ENCODE assay signal across 15 mouse cellular contexts in the genomic region with DNA sequence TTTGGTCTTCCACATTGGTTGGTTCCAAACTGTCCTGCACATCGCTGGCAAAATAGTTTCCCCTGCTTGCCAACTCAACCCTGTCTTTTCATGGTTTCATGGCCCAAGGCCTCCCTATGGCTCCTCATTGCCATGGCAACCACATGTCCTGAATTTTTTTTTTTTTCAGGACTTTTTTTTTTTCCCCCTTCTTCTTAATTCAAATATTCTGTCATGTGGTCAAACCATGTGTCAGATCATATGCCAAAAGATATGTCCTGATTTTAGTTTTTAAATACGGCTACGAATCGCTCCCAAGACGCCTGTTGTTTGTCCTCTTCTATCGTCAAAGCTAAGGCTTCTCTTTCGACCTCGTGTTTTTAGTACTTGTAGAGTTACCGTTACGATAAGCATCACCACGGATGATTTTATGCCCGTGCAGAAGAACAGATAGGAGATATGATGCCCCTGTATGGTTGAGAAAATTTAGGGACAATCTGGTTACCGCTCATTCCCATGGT. TPM values are rescaled to one million over a fixed set of nuclear protein-coding genes. Genes with fewer than 3 reads are reported as not detected.
DNase-seq lines count a peak whose midpoint lies in the region; ATAC-seq lines count a peak whose summit lies in the region.
"Had no signal": no experiment of that assay in that cellular context is flagged by ENCODE, and none has a peak within 500 bp of the region (broad histone marks: within the 10 kb centered on the region; RNA-seq: fewer than 3 reads in every experiment).

No protein-coding gene starts in this region.

- peaks cover 44% of the 10 kb centered on the region for H3K4me1 ChIP-seq in forebrain, embryonic 10.5 days
- H3K4me1 ChIP-seq in forebrain, embryonic 15.5 days = peaks cover 18% of the 10 kb centered on the region
- peaks cover 6% of the 10 kb centered on the region; the same call in 1 of the 2 replicates for H3K4me1 ChIP-seq in hindbrain, embryonic 14.5 days (replicated peaks; ENCODE audit: control insufficient read depth, insufficient read depth, low read length)
- peaks cover 12% of the 10 kb centered on the region for H3K4me1 ChIP-seq in neural tube, embryonic 12.5 days
- H3K4me1 ChIP-seq: intestine, embryonic 15.5 days; liver, embryonic 13.5 days had no signal

- H3K4me3 ChIP-seq in forebrain, embryonic 10.5 days = peak overlapping the region; percentile 51; the same call in 1 of the 2 replicates
- H3K4me3 ChIP-seq in forebrain, embryonic 15.5 days = no peak overlapping the region
- H3K4me3 ChIP-seq in hindbrain, embryonic 14.5 days (replicated peaks; ENCODE audit: low read length) = no peak overlapping the region
- no peak overlapping the region for H3K4me3 ChIP-seq in neural tube, embryonic 12.5 days
- H3K4me3 ChIP-seq: intestine, embryonic 15.5 days; liver, embryonic 13.5 days; myocyte had no signal

- H3K27me3 ChIP-seq in forebrain, embryonic 10.5 days (ENCODE audit: poor library complexity, severe bottlenecking) = peaks cover 28% of the 10 kb centered on the region
- H3K27me3 ChIP-seq in forebrain, embryonic 15.5 days = no peaks in the 10 kb centered on the region
- peaks cover 41% of the 10 kb centered on the region for H3K27me3 ChIP-seq in hindbrain, embryonic 14.5 days (ENCODE audit: control insufficient read depth, insufficient read depth, low read length)
- peaks cover 37% of the 10 kb centered on the region for H3K27me3 ChIP-seq in neural tube, embryonic 12.5 days (replicated peaks)

- H3K4me2 ChIP-seq in forebrain, embryonic 15.5 days (replicated peaks) = no peak overlapping the region
- H3K4me2 ChIP-seq in hindbrain, embryonic 14.5 days (replicated peaks) = no peak overlapping the region
- no peak overlapping the region for H3K4me2 ChIP-seq in neural tube, embryonic 12.5 days (replicated peaks)
- H3K4me2 ChIP-seq: intestine, embryonic 15.5 days; liver, embryonic 13.5 days had no signal

- DNase-seq in forebrain, embryonic 10.5 days (ENCODE audit: extremely low spot score, low spot score) = no peak
- DNase-seq in cerebellum, postnatal 10 days = peak; percentile 83 to 84
- peak; percentile 51 for DNase-seq in hindbrain, embryonic 14.5 days (ENCODE audit: low spot score)
- DNase-seq in ovary, postnatal 10 days (ENCODE audit: low spot score) = no peak
- DNase-seq in right cerebral cortex, adult 18-20 months = no peak
- no peak for DNase-seq in gastrocnemius, postnatal 25 days
- DNase-seq: kidney, postnatal 36 days; liver, embryonic 13.5 days; lung, postnatal 4 days had no signal

- no peak overlapping the region for H3K9ac ChIP-seq in forebrain, embryonic 15.5 days (replicated peaks)
- H3K9ac ChIP-seq in hindbrain, embryonic 14.5 days = no peak overlapping the region
- H3K9ac ChIP-seq in neural tube, embryonic 12.5 days = no peak overlapping the region
- H3K9ac ChIP-seq: intestine, embryonic 15.5 days; liver, embryonic 13.5 days had no signal

- H3K36me3 ChIP-seq in forebrain, embryonic 10.5 days (replicated peaks) = 0 out of 2 replicates have a peak, but pooled peaks cover 4% of the 10 kb centered on the region
- no peaks in the 10 kb centered on the region for H3K36me3 ChIP-seq in forebrain, embryonic 15.5 days
- no peaks in the 10 kb centered on the region for H3K36me3 ChIP-seq in hindbrain, embryonic 14.5 days (replicated peaks; ENCODE audit: control insufficient read depth, insufficient read depth)
- H3K36me3 ChIP-seq in neural tube, embryonic 12.5 days = no peaks in the 10 kb centered on the region
- H3K36me3 ChIP-seq: intestine, embryonic 15.5 days; liver, embryonic 13.5 days had no signal

- H3K9me3 ChIP-seq in forebrain, embryonic 10.5 days = no peaks in the 10 kb centered on the region
- no peaks in the 10 kb centered on the region for H3K9me3 ChIP-seq in forebrain, embryonic 15.5 days
- no peaks in the 10 kb centered on the region for H3K9me3 ChIP-seq in hindbrain, embryonic 14.5 days (ENCODE audit: control insufficient read depth, low read length)
- H3K9me3 ChIP-seq in neural tube, embryonic 12.5 days = no peaks in the 10 kb centered on the region
- H3K9me3 ChIP-seq: intestine, embryonic 15.5 days; liver, embryonic 13.5 days had no signal

- H3K27ac ChIP-seq in forebrain, embryonic 10.5 days = peak overlapping the region; percentile 86
- no peak overlapping the region for H3K27ac ChIP-seq in forebrain, embryonic 15.5 days (replicated peaks)
- H3K27ac ChIP-seq in hindbrain, embryonic 14.5 days = peak overlapping the region; percentile 36; the same call in 1 of the 2 replicates
- no peak overlapping the region for H3K27ac ChIP-seq in neural tube, embryonic 12.5 days
- H3K27ac ChIP-seq: intestine, embryonic 15.5 days; liver, embryonic 13.5 days had no signal

- 86% methylated on average over 13 of the region's 13 CpGs for WGBS in forebrain, embryonic 10.5 days
- WGBS in forebrain, embryonic 15.5 days = 68% methylated on average over 13 of the region's 13 CpGs
- 62% methylated on average over 13 of the region's 13 CpGs for WGBS in hindbrain, embryonic 14.5 days
- WGBS in neural tube, embryonic 12.5 days = 75% methylated on average over 13 of the region's 13 CpGs

- ATAC-seq in forebrain, embryonic 15.5 days (replicated peaks) = no peak
- 0 out of 2 replicates have a peak, but pooled peaks have one; percentile 49 for ATAC-seq in hindbrain, embryonic 14.5 days (ENCODE audit: low FRiP score)
- 0 out of 2 replicates have a peak, but pooled peaks have one; percentile 22 for ATAC-seq in neural tube, embryonic 12.5 days (ENCODE audit: low FRiP score, low read depth)
- ATAC-seq: intestine, embryonic 15.5 days had no signal

RNA-seq across cellular contexts. Expression of a gene that starts 37.3 kb away (rescaled TPM):
- 59.1 and 68.9 TPM in 2 replicates for polyA plus RNA-seq in forebrain, embryonic 10.5 days (2016; fragmentation: Nextera tagmentation; extraction: Ambion mirVana)
- polyA plus RNA-seq in forebrain, embryonic 15.5 days (2015; fragmentation: Nextera tagmentation; extraction: Ambion mirVana) = 10.7 and 18.8 TPM in 2 replicates
- polyA plus RNA-seq in hindbrain, embryonic 14.5 days (2014; fragmentation: Nextera tagmentation; extraction: Ambion mirVana) = 18.5 and 20.3 TPM in 2 replicates
- 0.09 TPM in 1 of 2 replicates, not detected in the other for polyA plus RNA-seq in neural tube, embryonic 12.5 days (2016; fragmentation: Nextera tagmentation; extraction: Ambion mirVana)
- total RNA-seq in gastrocnemius, postnatal 25 days (2021) = not detected
- total RNA-seq: gastrocnemius, adult 18-20 months had no signal
- polyA plus RNA-seq: heart, embryonic 14.5 days; liver, embryonic 13.5 days; myocyte had no signal

Comparison
In these comparisons a context has a peak if more than half of its experiments do, and no peak if none do; other contexts are left out.
1. H3K27ac ChIP-seq: peak in forebrain, embryonic 10.5 days (single experiment) and hindbrain, embryonic 14.5 days (single experiment); none in forebrain, embryonic 15.5 days (single experiment) and neural tube, embryonic 12.5 days (single experiment).
2. DNase-seq: peak in cerebellum, postnatal 10 days (2 of 2) and hindbrain, embryonic 14.5 days (single experiment); none in forebrain, embryonic 10.5 days (single experiment), ovary, postnatal 10 days (single experiment), right cerebral cortex, adult 18-20 months (single experiment) and gastrocnemius, postnatal 25 days (single experiment).
3. RNA of a gene that starts 37.3 kb away (polyA plus RNA-seq): 59.1 to 68.9 TPM in forebrain, embryonic 10.5 days, 10.7 to 18.8 TPM in forebrain, embryonic 15.5 days and 18.5 to 20.3 TPM in hindbrain, embryonic 14.5 days; 0.09 TPM in neural tube, embryonic 12.5 days; every median in the first group is over 10 times any median in the second.